Mouse (Mus musculus): ENCODE data around the gene Mybbp1a. TPM values are rescaled to one million over a fixed set of nuclear protein-coding genes. Genes with fewer than 3 reads are reported as not detected.

The Mybbp1a gene
- total and polyA plus RNA-seq, 3 experiments: 174 to 816 (median 245) TPM

GRCm38 (mm10) chr11:72411093-72411921, 29.8 kb upstream of the Mybbp1a start, which contains the start of gene Smtnl2:
Smtnl2 (minus strand) TSS chr11:72411713.
- dilution Hi-C loops (cut with MboI; ENCODE audit: extremely low pct_ligation_motif_present, extremely low pct_unique_long_range_greater_than_20kb, low sequenced_read_pairs): no loop called here
- DNase-seq (ENCODE audit: extremely low read depth): peak; percentile 20
- H3K27me3 ChIP-seq (replicated peaks): peaks cover 91% of the 10 kb centered on the region
- H3K9me3 ChIP-seq (replicated peaks; ENCODE audit: low read length): peaks cover 3% of the 10 kb centered on the region
- H3K79me2 ChIP-seq (replicated peaks; ENCODE audit: control insufficient read depth, extremely low read depth, insufficient read depth, poor library complexity, severe bottlenecking): no peaks in the 10 kb centered on the region
- in situ Hi-C loops (cut with MboI; ENCODE audit: low pct_ligation_motif_present, low pct_unique_long_range_greater_than_20kb, low sequenced_read_pairs): no loop called here
- TF ChIP-seq GABPA (IDR thresholded peaks at IDR 0.05; ENCODE audit: insufficient replicate concordance, low read depth, low read length) (no peak), ETS1 (conservative IDR thresholded peaks at IDR 0.05; ENCODE audit: low read depth, low read length) (no peak), RAD21 (IDR thresholded peaks at IDR 0.05; ENCODE audit: low read depth, low read length) (peak; percentile 29; the same call in 1 of the 2 replicates), USF2 (conservative IDR thresholded peaks at IDR 0.05; ENCODE audit: low read depth, low read length) (no peak), UBTF (IDR thresholded peaks at IDR 0.05; ENCODE audit: low read depth, low read length) (no peak)
- H3K27ac ChIP-seq (ENCODE audit: insufficient read depth, low read depth): no peak within 1 kb of the TSS
- H3K4me1 ChIP-seq (ENCODE audit: control insufficient read depth in 1 of 2, insufficient read depth in 2 of 2): peaks cover 3 to 5% of the 10 kb centered on the region in 2 experiments; a peak in 3 of 4 replicates
- H3K36me3 ChIP-seq (replicated peaks in 1 of 2; ENCODE audit: control insufficient read depth in 1 of 2, insufficient read depth in 1 of 2, low read length in 1 of 2): no peaks in the 10 kb centered on the region
- peak within 1 kb of the TSS in 2 of 3 experiments; percentile 20 to 45 for H3K4me3 ChIP-seq (replicated peaks in 1 of 3; ENCODE audit: low read depth in 2 of 3, low read length in 2 of 3, poor library complexity in 1 of 3)
- peak within 1 kb of the TSS; percentile 33 for H3K4me2 ChIP-seq (ENCODE audit: insufficient read depth, low read depth, poor library complexity, severe bottlenecking)
- no peak within 1 kb of the TSS for H3K9ac ChIP-seq (ENCODE audit: insufficient read depth, low read depth)

GRCm38 (mm10) chr11:72411945-72412344, 29.2 kb upstream of the Mybbp1a start:
- no peaks in the 10 kb centered on the region for H3K36me3 ChIP-seq (replicated peaks in 1 of 2; ENCODE audit: control insufficient read depth in 1 of 2, insufficient read depth in 1 of 2, low read length in 1 of 2)
- H3K4me3 ChIP-seq (replicated peaks in 1 of 3; ENCODE audit: low read depth in 2 of 3, low read length in 2 of 3, poor library complexity in 1 of 3): no peak overlapping the region
- H3K4me1 ChIP-seq (ENCODE audit: control insufficient read depth in 1 of 2, insufficient read depth in 2 of 2): peaks cover 5% of the 10 kb centered on the region in 2 experiments
- dilution Hi-C loops (cut with MboI; ENCODE audit: extremely low pct_ligation_motif_present, extremely low pct_unique_long_range_greater_than_20kb, low sequenced_read_pairs) (no loop called here), in situ Hi-C loops (cut with MboI; ENCODE audit: low pct_ligation_motif_present, low pct_unique_long_range_greater_than_20kb, low sequenced_read_pairs) (no loop called here)
- H3K9me3 ChIP-seq (replicated peaks; ENCODE audit: low read length): peaks cover 3% of the 10 kb centered on the region
- no peak overlapping the region for H3K9ac ChIP-seq (ENCODE audit: insufficient read depth, low read depth)
- no peak for DNase-seq (ENCODE audit: extremely low read depth)
- H3K79me2 ChIP-seq (replicated peaks; ENCODE audit: control insufficient read depth, extremely low read depth, insufficient read depth, poor library complexity, severe bottlenecking): no peaks in the 10 kb centered on the region
- no peak overlapping the region for H3K27ac ChIP-seq (ENCODE audit: insufficient read depth, low read depth)
- no peak for TF ChIP-seq GABPA (IDR thresholded peaks at IDR 0.05; ENCODE audit: insufficient replicate concordance, low read depth, low read length)
- no peak for TF ChIP-seq RCOR1 (conservative IDR thresholded peaks at IDR 0.05; ENCODE audit: low read depth, low read length)
- no peak for TF ChIP-seq NRF1 (IDR thresholded peaks at IDR 0.05; ENCODE audit: low read depth, low read length)
- no peak for TF ChIP-seq MYC (IDR thresholded peaks at IDR 0.05; ENCODE audit: low read depth, low read length)
- no peak for TF ChIP-seq CTCF (conservative IDR thresholded peaks at IDR 0.05 in 1 of 2, IDR thresholded peaks at IDR 0.05 in 1 of 2; ENCODE audit: low read depth in 2 of 2, low read length in 2 of 2)
- no peak for TF ChIP-seq KAT2A (IDR thresholded peaks at IDR 0.05; ENCODE audit: insufficient replicate concordance, low read length)
- TF ChIP-seq EP300 (IDR thresholded peaks at IDR 0.05; ENCODE audit: low read length): no peak
- TF ChIP-seq ZC3H11A (IDR thresholded peaks at IDR 0.05; ENCODE audit: low read depth, low read length): no peak
- TF ChIP-seq IRF4 (IDR thresholded peaks at IDR 0.05; ENCODE audit: low read depth, low read length): no peak
- no peak for TF ChIP-seq CHD1 (IDR thresholded peaks at IDR 0.05; ENCODE audit: low read depth, low read length)
- TF ChIP-seq PAX5 (IDR thresholded peaks at IDR 0.05; ENCODE audit: low read length): no peak
- H3K4me2 ChIP-seq (ENCODE audit: insufficient read depth, low read depth, poor library complexity, severe bottlenecking): peak overlapping the region; percentile 33
- peaks cover 87% of the 10 kb centered on the region for H3K27me3 ChIP-seq (replicated peaks)

Data from CH12.LX (cell line).